Mouse (Mus musculus) olfactory bulb, adult 2 months (tissue): Measurements from ENCODE around the gene Adi1.

ENCODE experiments used
- CTCF ChIP-seq: fragments of 200-500 bp; IDR thresholded peaks from 2 replicates; pipeline ENCODE4 v1.5.1; 2012; ENCODE audit warnings: low read depth, mild to moderate bottlenecking, low read length, moderate library complexity; ENCODE audit not compliant: insufficient read depth
- POLR2A ChIP-seq: fragments of 200-500 bp; IDR thresholded peaks from 2 replicates; pipeline ENCODE4 v1.6.1; 2012; ENCODE audit warnings: mild to moderate bottlenecking, low read depth, low read length, moderate library complexity; ENCODE audit not compliant: insufficient read depth

DNA sequence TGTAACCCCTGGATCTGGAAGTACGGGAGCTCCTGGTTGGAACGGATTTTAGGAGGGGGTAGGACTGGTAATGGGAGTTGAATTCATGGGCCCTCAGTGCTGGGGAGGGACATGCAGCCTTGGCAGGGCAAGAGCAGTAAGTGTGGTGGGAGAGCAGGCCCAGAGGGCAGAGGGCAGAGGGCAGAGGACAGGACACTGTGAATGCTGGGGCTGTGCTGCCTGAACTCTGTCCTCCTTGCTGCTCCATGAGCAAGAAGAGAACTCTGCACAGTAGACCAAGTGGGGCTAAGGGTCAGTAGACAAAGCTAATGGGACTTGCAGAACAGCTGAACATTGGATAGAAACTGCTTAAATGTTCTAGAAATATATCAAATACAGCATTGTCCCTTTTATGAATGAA, 43.1 kb downstream of the Adi1 start:
- TF ChIP-seq CTCF (no peak), POLR2A (no peak)
